Mouse (Mus musculus) heart, adult 2 months (tissue): ENCODE measurements at regions not wholly inside any gene's neighbourhood (a gene's known extent, or its start where the extent isn't known, plus 50 kb on each side); places are given as distances from the start of the nearest gene placed in this dataset.
A peak's percentile ranks its signal among the peaks of the same experiment; 100 is the strongest.
"Not testable (repeated sequence)": the region's sequence is repeated elsewhere in the genome, so short reads cannot be mapped to it uniquely, and the experiment has no call there.

Source experiments
- DNase-seq, 2 experiments: peaks; one replicate each; pipeline ENCODE4 v3.0.0; 2021
- H3K27ac ChIP-seq: fragments of 200-600 bp; 2 replicates; pipeline ENCODE4 v1.8.1; 2022
- H3K27me3 ChIP-seq: fragments of 200-500 bp; 2 replicates; pipeline ENCODE4 v1.6.1; 2012; ENCODE audit warnings: mild to moderate bottlenecking, low read length, inconsistent platforms, mixed read lengths; ENCODE audit not compliant: control insufficient read depth, insufficient read depth
- H3K36me3 ChIP-seq: fragments of 200-500 bp; 2 replicates; pipeline ENCODE4 v1.6.1; 2012; ENCODE audit warnings: low read length, inconsistent platforms; ENCODE audit not compliant: control insufficient read depth, insufficient read depth
- H3K4me1 ChIP-seq: fragments of 200-500 bp; 2 replicates; pipeline ENCODE4 v1.6.1; 2011; ENCODE audit warnings: low read length; ENCODE audit not compliant: control insufficient read depth, insufficient read depth
- H3K4me3 ChIP-seq: fragments of 200-600 bp; 2 replicates; pipeline ENCODE4 v1.8.1; 2022
- H3K79me2 ChIP-seq: fragments of 200-500 bp; replicated peaks from 2 replicates; pipeline ENCODE4 v1.6.1; 2012; ENCODE audit warnings: mild to moderate bottlenecking, inconsistent platforms, low read length, moderate library complexity, mixed read lengths; ENCODE audit not compliant: control insufficient read depth, insufficient read depth
- H3K9ac ChIP-seq: fragments of 200-500 bp; 2 replicates; pipeline ENCODE4 v1.6.1; 2012; ENCODE audit warnings: low read depth, mild to moderate bottlenecking, control low read depth, inconsistent platforms, low read length, mixed read lengths
- CTCF ChIP-seq: fragments of 200-600 bp; IDR thresholded peaks from 2 replicates; pipeline ENCODE4 v1.8.1; 2022; ENCODE audit warnings: antibody characterized with exemption, mild to moderate bottlenecking, moderate library complexity
- EP300 ChIP-seq: fragments of 200-500 bp; IDR thresholded peaks from 2 replicates; pipeline ENCODE4 v1.6.1; 2011; ENCODE audit warnings: low read depth, low read length, control low read depth; ENCODE audit not compliant: insufficient read depth
- POLR2A ChIP-seq: fragments of 200-500 bp; IDR thresholded peaks from 2 replicates; pipeline ENCODE4 v1.6.1; 2011; ENCODE audit warnings: mild to moderate bottlenecking, low read depth, low read length, control low read depth; ENCODE audit not compliant: insufficient read depth
- WGBS: fragments of 180-500 bp; shearing (Covaris S2); methylation state at CpG from one replicate; pipeline ENCODE4 v1.1.7; 2018; 5-methylcytosine and 5-hydroxymethylcytosine counted together
- intact Hi-C: fragments of 180-260 bp; cut with DNase I; formaldehyde crosslinking; loops from one replicate; pipeline ENCODE4 v1.15.1; 2025

GRCm38 (mm10) chr15:5869289-5869688 lies 430.3 kb upstream of the Dab2 start:
- no peak for TF ChIP-seq EP300
- no peak for TF ChIP-seq CTCF
- TF ChIP-seq POLR2A = no peak

GRCm38 (mm10) chr15:5869866-5870265 lies 429.7 kb upstream of the Dab2 start:
- intact Hi-C loops = no loop called here
- DNase-seq = peak; percentile 17 to 20
- Histone ChIP-seq H3K79me2 (no peaks in the 10 kb centered on the region), H3K4me1 (peaks cover 1% of the 10 kb centered on the region; the same call in 1 of the 2 replicates), H3K9ac (no peak overlapping the region), H3K36me3 (no peaks in the 10 kb centered on the region), H3K27ac (no peak overlapping the region), H3K4me3 (no peak overlapping the region), H3K27me3 (no peaks in the 10 kb centered on the region)
- WGBS = 55% methylated on average over 2 of the region's 2 CpGs
- TF ChIP-seq CTCF (no peak), POLR2A (no peak), EP300 (no peak)

More at GRCm38 (mm10) chr15:5869289-5869688, 430.3 kb upstream of the Dab2 start:
- Histone ChIP-seq H3K27ac (no peak overlapping the region), H3K9ac (no peak overlapping the region), H3K4me1 (peaks cover 1% of the 10 kb centered on the region; the same call in 1 of the 2 replicates), H3K36me3 (no peaks in the 10 kb centered on the region), H3K4me3 (no peak overlapping the region), H3K79me2 (no peaks in the 10 kb centered on the region), H3K27me3 (no peaks in the 10 kb centered on the region)
- DNase-seq = peak in 1 of 2 experiments; percentile 5
- whole genome bisulfite sequencing = 44% methylated on average over 12 of the region's 12 CpGs
- intact Hi-C loops = no loop called here

GRCm38 (mm10) chr15:5872042-5872441 lies 427.5 kb upstream of the Dab2 start:
- Histone ChIP-seq H3K27me3 (no peaks in the 10 kb centered on the region), H3K36me3 (no peaks in the 10 kb centered on the region), H3K27ac (no peak overlapping the region), H3K4me3 (no peak overlapping the region), H3K79me2 (no peaks in the 10 kb centered on the region), H3K4me1 (peaks cover 1% of the 10 kb centered on the region; the same call in 1 of the 2 replicates), H3K9ac (no peak overlapping the region)
- TF ChIP-seq POLR2A (no peak), CTCF (no peak), EP300 (no peak)
- 45% methylated on average over 3 of the region's 3 CpGs for WGBS
- intact Hi-C loops = no loop called here
- DNase-seq = no peak

- no peaks in the 10 kb centered on the region for H3K36me3 ChIP-seq
- H3K4me1 ChIP-seq = no peaks in the 10 kb centered on the region
- H3K9ac ChIP-seq = no peak overlapping the region
- intact Hi-C loops = no loop called here
- H3K27ac ChIP-seq = no peak overlapping the region
- no peak overlapping the region for H3K4me3 ChIP-seq
- no peaks in the 10 kb centered on the region for H3K79me2 ChIP-seq
- TF ChIP-seq POLR2A (no peak), CTCF (no peak), EP300 (no peak)
- no peak for DNase-seq
- 81% methylated on average over 5 of the region's 5 CpGs for WGBS
- no peaks in the 10 kb centered on the region for H3K27me3 ChIP-seq
Measured at GRCm38 (mm10) chr15:5877749-5878148, 421.8 kb upstream of the Dab2 start.

- Histone ChIP-seq H3K4me3 (no peak overlapping the region), H3K9ac (no peak overlapping the region), H3K4me1 (no peaks in the 10 kb centered on the region), H3K79me2 (no peaks in the 10 kb centered on the region), H3K36me3 (no peaks in the 10 kb centered on the region), H3K27ac (no peak overlapping the region), H3K27me3 (no peaks in the 10 kb centered on the region)
- DNase-seq = no peak
- TF ChIP-seq EP300 (no peak), POLR2A (no peak), CTCF (no peak)
- intact Hi-C loops = no loop called here
- 67% methylated on average over 3 of the region's 3 CpGs for WGBS
Measured at GRCm38 (mm10) chr15:5891188-5891587, 408.4 kb upstream of the Dab2 start.

- TF ChIP-seq CTCF (no peak), EP300 (no peak), POLR2A (no peak)
- Histone ChIP-seq H3K79me2 (no peaks in the 10 kb centered on the region), H3K4me3 (no peak overlapping the region), H3K9ac (no peak overlapping the region), H3K27me3 (no peaks in the 10 kb centered on the region), H3K27ac (no peak overlapping the region), H3K4me1 (no peaks in the 10 kb centered on the region), H3K36me3 (no peaks in the 10 kb centered on the region)
- intact Hi-C loops = no loop called here
- 59% methylated on average over 3 of the region's 3 CpGs for WGBS
- no peak for DNase-seq
Measured at GRCm38 (mm10) chr15:5892034-5892433, 407.6 kb upstream of the Dab2 start.

- 90% methylated on average over 5 of the region's 5 CpGs for WGBS
- H3K4me1 ChIP-seq, H3K4me3 ChIP-seq, H3K79me2 ChIP-seq, H3K9ac ChIP-seq, intact Hi-C loops, H3K36me3 ChIP-seq, H3K27me3 ChIP-seq, DNase-seq, H3K27ac ChIP-seq: not testable (repeated sequence)
Measured at GRCm38 (mm10) chr15:5895688-5896470, 403.7 kb upstream of the Dab2 start.
